Mouse (Mus musculus) small intestine, adult 2 months (tissue): ENCODE measurements around the gene Slc25a25.

Experiments used
- CTCF ChIP-seq: fragments of 200-500 bp; IDR thresholded peaks from 2 replicates; pipeline ENCODE4 v1.5.1; 2012; ENCODE audit warnings: low read depth, mild to moderate bottlenecking, control low read depth, inconsistent platforms, low read length, moderate library complexity, mixed read lengths; ENCODE audit not compliant: insufficient replicate concordance, insufficient read length; ENCODE audit errors: extremely low read depth
- POLR2A ChIP-seq: fragments of 200-500 bp; IDR thresholded peaks from 2 replicates; pipeline ENCODE4 v1.6.1; 2012; ENCODE audit warnings: low read depth, mild to moderate bottlenecking, control low read depth, inconsistent platforms, low read length, moderate library complexity

- TF ChIP-seq CTCF (no peak), POLR2A (no peak)
Observed at GRCm38 (mm10) chr2:32408429-32409424, 42.5 kb downstream of the Slc25a25 start.
